Mouse (Mus musculus): ENCODE results near the gene Ina. TPM values are rescaled to one million over a fixed set of nuclear protein-coding genes. Genes with fewer than 3 reads are reported as not detected.
A peak's percentile ranks its signal among the peaks of the same experiment; 100 is the strongest.

Gene Ina
- polyA plus RNA-seq, 1 experiment from 2014 or later: 0.37 TPM

GRCm38 (mm10) chr19:47040720-47041473 is 26.4 kb downstream of the Ina start:
- peaks cover 50% of the 10 kb centered on the region for H3K36me3 ChIP-seq (ENCODE audit: insufficient read depth)
- WGBS: 81% methylated on average over 3 of the region's 3 CpGs

GRCm38 (mm10) chr19:47043608-47044007 is 29.1 kb downstream of the Ina start:
- Histone ChIP-seq H3K36me3 (ENCODE audit: insufficient read depth) (peaks cover 49% of the 10 kb centered on the region), H3K4me3 (ENCODE audit: low read depth, low read length) (no peak overlapping the region), H3K27ac (ENCODE audit: low read depth) (no peak overlapping the region), H3K9me3 (ENCODE audit: low read depth, low read length) (no peaks in the 10 kb centered on the region), H3K27me3 (ENCODE audit: insufficient read depth, low read length) (no peaks in the 10 kb centered on the region), H3K4me2 (no peak overlapping the region), H3K4me1 (ENCODE audit: insufficient read depth) (no peaks in the 10 kb centered on the region), H3K9ac (no peak overlapping the region)
- peak; percentile 45 for TF ChIP-seq CTCF (IDR thresholded peaks at IDR 0.05; ENCODE audit: low read depth)
- 79% methylated on average over 3 of the region's 3 CpGs for WGBS
- DNase-seq (peak; percentile 62), ATAC-seq (ENCODE audit: insufficient read depth) (no peak)

More at GRCm38 (mm10) chr19:47040720-47041473, 26.4 kb downstream of the Ina start:
- Histone ChIP-seq H3K27me3 (ENCODE audit: insufficient read depth, low read length) (no peaks in the 10 kb centered on the region), H3K4me3 (ENCODE audit: low read depth, low read length) (no peak overlapping the region), H3K4me1 (ENCODE audit: insufficient read depth) (no peaks in the 10 kb centered on the region), H3K9me3 (ENCODE audit: low read depth, low read length) (no peaks in the 10 kb centered on the region), H3K27ac (ENCODE audit: low read depth) (no peak overlapping the region), H3K4me2 (no peak overlapping the region), H3K9ac (no peak overlapping the region)
- no peak for ATAC-seq (ENCODE audit: insufficient read depth)
- no peak for DNase-seq
- TF ChIP-seq CTCF (IDR thresholded peaks at IDR 0.05; ENCODE audit: low read depth): no peak

GRCm38 (mm10) chr19:47046343-47046742 is 31.8 kb downstream of the Ina start:
- H3K4me1 ChIP-seq (ENCODE audit: insufficient read depth): peaks cover 6% of the 10 kb centered on the region; the same call in 1 of the 2 replicates
- peak; percentile 17 for DNase-seq
- no peak for ATAC-seq (ENCODE audit: insufficient read depth)
- no peak for TF ChIP-seq CTCF (IDR thresholded peaks at IDR 0.05; ENCODE audit: low read depth)
- H3K36me3 ChIP-seq (ENCODE audit: insufficient read depth): peaks cover 31% of the 10 kb centered on the region
- no peak overlapping the region for H3K4me2 ChIP-seq
- no peak overlapping the region for H3K9ac ChIP-seq
- 92% methylated on average over 1 of the region's 1 CpGs for WGBS
- H3K9me3 ChIP-seq (ENCODE audit: low read depth, low read length): no peaks in the 10 kb centered on the region
- no peaks in the 10 kb centered on the region for H3K27me3 ChIP-seq (ENCODE audit: insufficient read depth, low read length)
- no peak overlapping the region for H3K27ac ChIP-seq (ENCODE audit: low read depth)
- H3K4me3 ChIP-seq (ENCODE audit: low read depth, low read length): no peak overlapping the region

- Histone ChIP-seq H3K27me3 (ENCODE audit: insufficient read depth, low read length) (no peaks in the 10 kb centered on the region), H3K4me2 (no peak overlapping the region), H3K36me3 (ENCODE audit: insufficient read depth) (peaks cover 28% of the 10 kb centered on the region), H3K4me1 (ENCODE audit: insufficient read depth) (peaks cover 6% of the 10 kb centered on the region; the same call in 1 of the 2 replicates), H3K27ac (ENCODE audit: low read depth) (no peak overlapping the region), H3K4me3 (ENCODE audit: low read depth, low read length) (no peak overlapping the region), H3K9me3 (ENCODE audit: low read depth, low read length) (no peaks in the 10 kb centered on the region), H3K9ac (no peak overlapping the region)
- WGBS: 77% methylated on average over 13 of the region's 13 CpGs
- ATAC-seq (ENCODE audit: insufficient read depth): no peak
- no peak for DNase-seq
- no peak for TF ChIP-seq CTCF (IDR thresholded peaks at IDR 0.05; ENCODE audit: low read depth)
These were observed 32.8 kb downstream of the Ina start for GRCm38 (mm10) chr19:47047236-47047833.

- no peak overlapping the region for H3K27ac ChIP-seq (ENCODE audit: low read depth)
- H3K4me2 ChIP-seq: peak overlapping the region; percentile 86
- peaks cover 25% of the 10 kb centered on the region for H3K36me3 ChIP-seq (ENCODE audit: insufficient read depth)
- no peak for DNase-seq
- peaks cover 6% of the 10 kb centered on the region; the same call in 1 of the 2 replicates for H3K4me1 ChIP-seq (ENCODE audit: insufficient read depth)
- WGBS: 56% methylated on average over 4 of the region's 4 CpGs
- ATAC-seq (ENCODE audit: insufficient read depth): no peak
- H3K27me3 ChIP-seq (ENCODE audit: insufficient read depth, low read length): no peaks in the 10 kb centered on the region
- peak overlapping the region; percentile 86; the same call in 1 of the 2 replicates for H3K4me3 ChIP-seq (ENCODE audit: low read depth, low read length)
- no peak for TF ChIP-seq CTCF (IDR thresholded peaks at IDR 0.05; ENCODE audit: low read depth)
- no peaks in the 10 kb centered on the region for H3K9me3 ChIP-seq (ENCODE audit: low read depth, low read length)
- no peak overlapping the region for H3K9ac ChIP-seq
These were observed 34.6 kb downstream of the Ina start for GRCm38 (mm10) chr19:47049061-47049460.

GRCm38 (mm10) chr19:47049840-47050239 is 35.3 kb downstream of the Ina start:
- H3K4me1 ChIP-seq (ENCODE audit: insufficient read depth): peaks cover 6% of the 10 kb centered on the region; the same call in 1 of the 2 replicates
- no peak for DNase-seq
- no peak for TF ChIP-seq CTCF (IDR thresholded peaks at IDR 0.05; ENCODE audit: low read depth)
- peak overlapping the region; percentile 86 for H3K4me3 ChIP-seq (ENCODE audit: low read depth, low read length)
- H3K4me2 ChIP-seq: peak overlapping the region; percentile 86
- peaks cover 25% of the 10 kb centered on the region for H3K36me3 ChIP-seq (ENCODE audit: insufficient read depth)
- WGBS: 2% methylated on average over 7 of the region's 7 CpGs
- 0 out of 2 replicates have a peak, but pooled peaks have one; percentile 32 for ATAC-seq (ENCODE audit: insufficient read depth)
- H3K27me3 ChIP-seq (ENCODE audit: insufficient read depth, low read length): no peaks in the 10 kb centered on the region
- no peak overlapping the region for H3K27ac ChIP-seq (ENCODE audit: low read depth)
- H3K9ac ChIP-seq: peak overlapping the region; percentile 82
- H3K9me3 ChIP-seq (ENCODE audit: low read depth, low read length): no peaks in the 10 kb centered on the region
